Mouse (Mus musculus): ENCODE measurements around the gene Armh3.

DNA sequence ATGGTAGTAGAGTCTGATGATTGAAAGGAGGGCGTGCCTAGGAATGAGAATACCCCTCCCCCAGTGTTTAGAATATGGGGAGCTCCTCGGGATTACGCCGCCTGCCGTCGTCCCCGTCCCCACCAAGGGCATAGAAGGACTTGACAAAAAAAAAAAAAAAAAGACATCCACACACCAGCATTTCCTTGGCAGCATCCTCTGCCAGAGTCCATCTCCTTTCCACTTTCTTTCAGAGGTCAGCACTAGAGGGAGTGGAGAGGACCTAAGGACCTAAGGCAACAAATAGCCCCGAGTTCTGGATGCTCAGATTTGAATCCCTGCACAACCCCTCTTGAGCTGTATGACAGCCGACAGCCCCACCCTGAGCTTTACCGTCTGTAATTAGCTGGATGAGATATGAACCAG, 48.3 kb upstream of the Armh3 start:
- TF ChIP-seq POLR2A (IDR thresholded peaks at IDR 0.05; ENCODE audit: insufficient read depth, low read depth, low read length) (no peak), CTCF (IDR thresholded peaks at IDR 0.05) (peak; percentile 29; the same call in 1 of the 2 replicates), EP300 (IDR thresholded peaks at IDR 0.05; ENCODE audit: insufficient read depth, low read depth, low read length) (no peak)
